ENCODE assay signal across 21 mouse cellular contexts in the genomic region with DNA sequence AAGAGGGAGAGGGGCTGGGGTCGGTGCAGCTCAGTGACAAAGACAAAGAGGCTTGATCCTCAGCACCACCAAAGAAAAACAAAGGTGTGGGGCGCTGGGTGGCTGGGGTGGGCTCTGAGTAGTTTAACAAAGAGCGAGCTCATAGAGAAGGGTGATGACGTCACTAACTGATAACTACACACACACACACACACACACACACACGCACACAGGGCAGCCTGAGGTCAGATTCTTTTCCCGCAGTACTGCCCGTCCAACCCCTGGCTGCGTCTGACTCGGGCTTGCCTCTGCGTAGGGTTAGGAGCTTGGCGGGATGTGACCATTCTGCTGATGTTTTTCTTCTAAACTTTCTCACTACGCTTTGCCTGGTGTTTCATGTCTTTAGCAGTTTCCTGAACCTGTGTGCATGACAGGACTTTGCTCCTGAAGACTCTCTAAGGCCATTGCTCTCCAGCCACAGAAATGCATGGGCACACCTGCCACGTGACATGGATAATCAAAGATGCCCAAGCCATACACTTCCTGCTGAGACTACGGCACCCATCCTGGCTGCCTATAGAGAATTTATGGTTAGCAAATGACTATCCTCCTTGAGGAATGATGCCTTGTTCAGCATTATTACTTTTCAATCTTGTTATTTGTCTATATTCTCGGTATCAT. TPM values are rescaled to one million over a fixed set of nuclear protein-coding genes. Genes with fewer than 3 reads are reported as not detected.
DNase-seq lines count a peak whose midpoint lies in the region; ATAC-seq and TF ChIP-seq lines count a peak whose summit lies in the region.
"Had no signal": no experiment of that assay in that cellular context is flagged by ENCODE, and none has a peak within 500 bp of the region (broad histone marks: within the 10 kb centered on the region; RNA-seq: fewer than 3 reads in every experiment).

No protein-coding gene starts in this region.

- no peaks in the 10 kb centered on the region for H3K4me1 ChIP-seq in intestine, postnatal 0 days (replicated peaks; ENCODE audit: control insufficient read depth, insufficient read depth, low read length)
- H3K4me1 ChIP-seq in stomach, embryonic 16.5 days (ENCODE audit: control insufficient read depth, insufficient read depth, low read length): no peaks in the 10 kb centered on the region
- H3K4me1 ChIP-seq: embryonic facial prominence, embryonic 13.5 days; forebrain, embryonic 12.5 days; hindbrain, embryonic 15.5 days had no signal

- no peak overlapping the region for H3K27ac ChIP-seq in intestine, postnatal 0 days (ENCODE audit: low read depth, low read length)
- no peak overlapping the region for H3K27ac ChIP-seq in stomach, embryonic 16.5 days (ENCODE audit: low read length)
- H3K27ac ChIP-seq: embryonic facial prominence, embryonic 13.5 days; forebrain, embryonic 12.5 days; heart, adult 2 months; heart, embryonic 15.5 days; hindbrain, embryonic 15.5 days had no signal

- no peak overlapping the region for H3K9ac ChIP-seq in intestine, postnatal 0 days (ENCODE audit: low read depth, low read length)
- no peak overlapping the region for H3K9ac ChIP-seq in stomach, embryonic 16.5 days (ENCODE audit: low read length)
- H3K9ac ChIP-seq: embryonic facial prominence, embryonic 13.5 days; forebrain, embryonic 12.5 days; heart, embryonic 15.5 days; hindbrain, embryonic 15.5 days had no signal

- no peak overlapping the region for H3K4me3 ChIP-seq in intestine, postnatal 0 days (ENCODE audit: low read depth, low read length)
- no peak overlapping the region for H3K4me3 ChIP-seq in stomach, embryonic 16.5 days (replicated peaks; ENCODE audit: low read length)
- H3K4me3 ChIP-seq: embryonic facial prominence, embryonic 13.5 days; forebrain, embryonic 12.5 days; heart, adult 2 months; heart, embryonic 15.5 days; hindbrain, embryonic 15.5 days had no signal

- no peaks in the 10 kb centered on the region for H3K36me3 ChIP-seq in intestine, postnatal 0 days (ENCODE audit: control insufficient read depth, insufficient read depth)
- no peaks in the 10 kb centered on the region for H3K36me3 ChIP-seq in stomach, embryonic 16.5 days (ENCODE audit: control insufficient read depth, insufficient read depth, low read length)
- H3K36me3 ChIP-seq: embryonic facial prominence, embryonic 13.5 days; forebrain, embryonic 12.5 days; heart, embryonic 15.5 days; hindbrain, embryonic 15.5 days had no signal

- DNase-seq in kidney, postnatal 4 days: peak; percentile 12 to 24
- no peak for DNase-seq in kidney, postnatal 14 days
- no peak for DNase-seq in gastrocnemius, adult 18-20 months (ENCODE audit: low spot score)
- no peak for DNase-seq in cerebellum, adult 9-11 months
- no peak for DNase-seq in thymus, adult 18-20 months
- DNase-seq: adrenal gland, postnatal 14 days; cerebellum, adult 11-12 months; cerebellum, adult 9-10 months; cerebellum, postnatal 36 days; gastrocnemius, postnatal 10 days; heart, adult 2 months had no signal

- no peaks in the 10 kb centered on the region for H3K9me3 ChIP-seq in intestine, postnatal 0 days (ENCODE audit: control insufficient read depth)
- H3K9me3 ChIP-seq in stomach, embryonic 16.5 days (replicated peaks; ENCODE audit: control insufficient read depth, low read length): no peaks in the 10 kb centered on the region
- H3K9me3 ChIP-seq: embryonic facial prominence, embryonic 13.5 days; forebrain, embryonic 12.5 days; heart, embryonic 15.5 days; hindbrain, embryonic 15.5 days had no signal

- no peak for TF ChIP-seq CTCF in intestine, postnatal 0 days (IDR thresholded peaks at IDR 0.05; ENCODE audit: low read depth)

- peak; percentile 84 for ATAC-seq in intestine, postnatal 0 days
- ATAC-seq in stomach, embryonic 16.5 days (ENCODE audit: insufficient read depth, low FRiP score): peak; percentile 53; the same call in 1 of the 2 replicates
- ATAC-seq: activated CD4-positive, CD25-positive, alpha-beta regulatory T cell, adult 4 months; forebrain, embryonic 16.5 days; Patski had no signal

- H3K27me3 ChIP-seq in intestine, postnatal 0 days (replicated peaks; ENCODE audit: control insufficient read depth, insufficient read depth, low read length): no peaks in the 10 kb centered on the region
- H3K27me3 ChIP-seq in stomach, embryonic 16.5 days (ENCODE audit: control insufficient read depth, insufficient read depth, low read length): no peaks in the 10 kb centered on the region
- H3K27me3 ChIP-seq: embryonic facial prominence, embryonic 13.5 days; forebrain, embryonic 12.5 days; heart, embryonic 15.5 days; hindbrain, embryonic 15.5 days; Patski had no signal

- WGBS in intestine, postnatal 0 days: 35% methylated on average over 15 of the region's 15 CpGs
- 51% methylated on average over 15 of the region's 15 CpGs for WGBS in stomach, embryonic 16.5 days

- H3K4me2 ChIP-seq in intestine, postnatal 0 days (replicated peaks; ENCODE audit: low read depth): peak overlapping the region; percentile 54
- no peak overlapping the region for H3K4me2 ChIP-seq in stomach, embryonic 16.5 days (ENCODE audit: low read depth, low read length)
- H3K4me2 ChIP-seq: embryonic facial prominence, embryonic 13.5 days; forebrain, embryonic 12.5 days; heart, embryonic 11.5 days; heart, embryonic 15.5 days; hindbrain, embryonic 15.5 days had no signal

RNA-seq across cellular contexts. Expression of gene Ppm1d, which starts 29.7 kb away (rescaled TPM):
- polyA plus RNA-seq in intestine, postnatal 0 days (2015; fragmentation: Nextera tagmentation; extraction: Ambion mirVana): 6.0 and 6.4 TPM in 2 replicates
- polyA plus RNA-seq in stomach, embryonic 16.5 days (2015; fragmentation: Nextera tagmentation; extraction: Ambion mirVana): 10.1 and 10.3 TPM in 2 replicates
- total RNA-seq in gastrocnemius, adult 18-20 months (2021): 1 to 10 TPM; 4.6 to 5.1 TPM

RNA-seq across cellular contexts. Expression of gene Appbp2, which starts 46.4 kb away (rescaled TPM):
- 17.5 and 19.5 TPM in 2 replicates for polyA plus RNA-seq in intestine, postnatal 0 days (2015; fragmentation: Nextera tagmentation; extraction: Ambion mirVana)
- 33.4 and 34.1 TPM in 2 replicates for polyA plus RNA-seq in stomach, embryonic 16.5 days (2015; fragmentation: Nextera tagmentation; extraction: Ambion mirVana)
- 10 to 100 TPM in 1 of 2 experiments, 1 to 10 TPM in 1; 7.1 to 10.1 TPM for total RNA-seq in gastrocnemius, adult 18-20 months (2021)

Comparison
In these comparisons a context has a peak if more than half of its experiments do, and no peak if none do; other contexts are left out.
1. DNase-seq: peak in kidney, postnatal 4 days (2 of 2); none in kidney, postnatal 14 days (single experiment), gastrocnemius, adult 18-20 months (single experiment), cerebellum, adult 9-11 months (single experiment) and thymus, adult 18-20 months (0 of 2).